Mouse (Mus musculus) Muller cell, postnatal 12 days (primary cell): ENCODE measurements around the gene Tcl1b5.
"Not testable (repeated sequence)": the region's sequence is repeated elsewhere in the genome, so short reads cannot be mapped to it uniquely, and the experiment has no call there.

ENCODE experiments used
- DNase-seq: peaks from one replicate; pipeline ENCODE4 v3.0.0-alpha.2; 2015; ENCODE audit errors: inconsistent ontology term

The Tcl1b5 gene

GRCm38 (mm10) chr12:105176044-105176443 lies at the start of gene Tcl1b5:
Gene Tcl1b5, plus strand, starts transcription at chr12:105176344.
- not testable (repeated sequence) for DNase-seq

DNA sequence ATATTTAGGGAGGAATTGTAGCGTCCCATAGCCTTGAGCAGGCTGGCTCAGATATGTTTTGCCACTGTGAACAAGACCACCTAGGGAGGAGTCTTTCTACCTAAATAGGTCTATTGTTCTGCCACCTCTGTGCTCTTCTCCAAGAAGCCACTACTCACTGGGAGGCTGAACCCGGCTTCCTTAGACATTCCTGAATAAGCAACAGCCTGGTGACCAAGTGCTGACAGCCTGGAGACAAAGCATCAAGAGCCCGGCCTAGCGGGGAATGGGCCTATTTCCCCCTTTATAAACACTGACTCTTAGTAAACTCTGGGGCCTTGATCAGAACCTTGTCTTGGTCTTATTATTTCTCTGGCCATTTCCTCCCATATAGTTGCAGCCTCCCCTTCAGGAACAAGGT lies 49.6 kb upstream of the Tcl1b5 start:
- DNase-seq, result no peak

- DNase-seq, result no peak
Measured at GRCm38 (mm10) chr12:105127607-105128006, 48.5 kb upstream of the Tcl1b5 start.

DNA sequence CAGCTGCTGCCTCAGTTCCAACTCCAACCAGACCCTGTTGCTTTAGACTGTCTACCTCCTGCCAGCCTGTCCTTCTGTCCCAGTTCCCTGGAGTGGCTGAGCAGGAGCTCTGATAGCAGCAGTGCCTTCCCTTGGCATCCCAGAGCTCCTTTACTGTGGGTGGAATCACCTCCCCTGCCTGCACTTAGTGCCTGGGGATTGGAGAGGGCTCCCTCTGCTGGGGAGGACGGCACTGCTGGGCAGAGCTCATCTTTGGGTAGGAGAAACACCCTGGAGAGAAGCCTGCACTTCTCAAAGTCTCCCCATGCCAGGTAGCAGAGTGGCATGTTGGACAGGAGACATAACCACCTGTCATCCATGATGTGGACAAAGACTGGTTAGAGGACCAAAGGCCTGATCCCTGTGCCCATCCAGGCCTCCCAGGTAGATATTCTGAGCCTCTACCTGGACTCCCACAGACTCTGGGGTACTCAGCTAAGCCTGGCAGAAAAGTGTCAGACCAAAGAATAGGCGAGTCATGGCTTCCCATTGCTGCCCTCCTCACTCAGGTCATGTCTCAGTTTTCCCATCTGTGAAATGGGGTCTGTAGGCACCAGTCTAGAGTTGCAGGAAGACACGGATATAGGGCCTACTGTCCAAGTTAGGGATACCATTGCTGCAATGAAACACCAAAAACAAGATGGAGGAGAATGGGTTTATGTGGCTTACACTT lies 46.5 kb upstream of the Tcl1b5 start:
- not testable (repeated sequence) for DNase-seq

DNA sequence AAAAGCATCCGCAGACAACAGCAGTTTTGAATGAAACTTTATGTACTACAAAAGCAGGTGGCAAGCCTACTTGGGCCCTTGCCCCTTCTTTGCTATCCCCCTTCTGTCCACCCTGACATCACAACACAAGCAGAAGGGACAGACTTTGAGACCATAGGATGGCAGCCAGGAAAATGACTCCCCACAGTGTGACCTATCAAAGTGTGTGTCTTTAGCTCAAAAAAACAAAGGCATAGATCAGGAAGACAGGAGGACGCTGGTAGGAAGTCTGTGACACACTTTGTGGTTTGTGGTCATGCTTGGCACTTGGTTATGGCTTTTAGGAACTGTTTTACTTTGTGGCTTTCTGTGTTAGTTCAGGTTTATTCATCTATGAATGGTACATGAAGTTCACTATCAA lies 42.0 kb upstream of the Tcl1b5 start:
- DNase-seq, result not testable (repeated sequence)

DNA sequence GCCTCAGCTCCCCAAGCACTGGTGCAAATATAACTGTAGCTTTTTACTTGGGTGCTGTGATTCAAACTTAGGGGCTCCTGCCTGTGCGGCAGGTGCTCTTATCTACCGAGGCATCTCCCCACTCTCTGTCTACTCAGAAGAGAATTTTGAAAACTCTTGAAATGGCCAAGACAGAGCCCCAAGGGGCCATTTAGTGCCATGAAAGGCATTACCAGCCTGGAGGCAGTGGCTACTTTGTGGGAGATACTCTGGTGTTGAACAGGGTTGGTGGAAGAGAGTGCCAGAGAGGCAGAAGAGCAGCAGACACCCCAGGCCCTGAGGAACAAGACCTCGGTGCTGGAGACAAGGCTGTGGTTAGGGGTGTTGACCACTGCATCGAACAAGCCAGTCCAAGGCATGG lies 41.3 kb upstream of the Tcl1b5 start:
- DNase-seq, result not testable (repeated sequence)

- not testable (repeated sequence) for DNase-seq
Measured at GRCm38 (mm10) chr12:105137729-105138128, 38.4 kb upstream of the Tcl1b5 start.

DNA sequence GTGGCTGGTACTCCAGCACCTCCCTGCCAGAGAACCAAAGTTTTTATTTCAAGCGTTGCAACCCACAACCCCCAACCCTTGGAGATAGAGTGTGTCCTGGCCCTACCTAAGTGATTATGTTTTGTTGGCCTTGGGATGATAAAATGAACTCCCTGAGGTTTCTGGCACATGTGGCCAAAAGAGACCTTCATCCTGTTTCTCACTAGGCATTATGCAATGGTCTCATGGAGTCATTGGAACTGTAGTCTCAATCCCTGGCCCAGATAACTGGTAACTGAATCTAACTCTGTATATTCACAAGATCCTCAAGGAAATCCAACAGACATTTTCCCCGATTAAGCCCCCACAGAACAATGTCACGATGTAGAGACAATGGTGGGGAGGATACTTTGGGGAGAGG lies 33.0 kb upstream of the Tcl1b5 start:
- DNase-seq, result no peak

DNA sequence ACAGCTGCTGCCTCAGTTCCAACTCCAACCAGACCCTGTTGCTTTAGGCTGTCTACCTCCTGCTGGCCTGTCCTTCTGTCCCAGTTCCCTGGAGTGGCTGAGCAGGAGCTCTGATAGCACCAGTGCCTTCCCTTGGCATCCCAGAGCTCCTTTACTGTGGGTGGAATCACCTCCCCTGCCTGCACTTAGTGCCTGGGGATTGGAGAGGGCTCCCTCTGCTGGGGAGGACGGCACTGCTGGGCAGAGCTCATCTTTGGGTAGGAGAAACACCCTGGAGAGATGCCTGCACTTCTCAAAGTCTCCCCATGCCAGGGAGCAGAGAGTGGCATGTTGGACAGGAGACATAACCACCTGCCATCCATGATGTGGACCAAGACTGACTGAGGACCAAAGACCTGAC lies 31.2 kb upstream of the Tcl1b5 start:
- not testable (repeated sequence) for DNase-seq

DNA sequence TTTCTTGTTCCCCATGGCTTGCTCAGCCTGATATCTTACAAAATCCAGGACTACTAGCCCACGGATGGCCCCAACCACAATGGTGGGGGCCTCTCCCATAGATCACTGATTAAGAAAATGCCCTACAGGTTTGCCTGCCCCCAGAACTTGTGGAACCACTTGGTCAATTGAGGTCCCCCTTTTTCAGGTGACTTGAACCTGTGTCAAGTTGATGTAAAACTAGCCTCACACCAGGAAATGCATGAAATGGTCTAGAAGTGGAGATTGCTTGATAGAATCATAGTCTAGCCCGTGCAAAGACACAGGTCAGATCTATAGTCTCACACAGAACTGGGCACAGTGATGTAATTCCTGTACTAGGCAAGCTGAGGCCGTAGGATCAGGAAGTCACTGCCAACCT lies 30.4 kb upstream of the Tcl1b5 start, which contains the start of gene Tcl1b2:
Gene Tcl1b2, plus strand, starts transcription at position 301 of the 400 bp plus-strand sequence.
- no peak for DNase-seq

GRCm38 (mm10) chr12:105155286-105155685 lies 20.9 kb upstream of the Tcl1b5 start:
- DNase-seq, result not testable (repeated sequence)

GRCm38 (mm10) chr12:105158842-105159241 lies 17.3 kb upstream of the Tcl1b5 start:
- no peak for DNase-seq

DNA sequence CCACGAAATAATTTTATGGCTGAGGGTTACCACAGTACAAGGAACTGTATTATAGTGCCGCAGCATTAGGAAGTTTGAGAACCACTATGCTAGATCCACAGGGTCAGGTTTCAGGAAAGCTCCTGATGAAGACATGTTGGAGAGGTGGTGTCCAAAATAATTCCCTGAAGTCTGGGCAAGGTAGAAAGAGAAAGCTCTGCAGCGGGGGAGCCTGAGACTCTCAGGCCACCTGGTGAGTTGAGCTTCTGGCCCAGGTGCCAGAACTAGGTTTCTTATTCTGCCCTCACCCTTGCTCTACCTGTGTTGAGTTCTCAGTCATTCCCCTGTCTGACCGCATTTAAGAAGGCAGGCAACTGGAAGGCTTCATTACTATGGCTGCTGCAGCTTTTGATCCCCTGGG lies 16.8 kb upstream of the Tcl1b5 start, which contains the start of gene Tcl1b1:
Gene Tcl1b1, plus strand, starts transcription at position 301 of the 400 bp plus-strand sequence.
- DNase-seq, result no peak

DNA sequence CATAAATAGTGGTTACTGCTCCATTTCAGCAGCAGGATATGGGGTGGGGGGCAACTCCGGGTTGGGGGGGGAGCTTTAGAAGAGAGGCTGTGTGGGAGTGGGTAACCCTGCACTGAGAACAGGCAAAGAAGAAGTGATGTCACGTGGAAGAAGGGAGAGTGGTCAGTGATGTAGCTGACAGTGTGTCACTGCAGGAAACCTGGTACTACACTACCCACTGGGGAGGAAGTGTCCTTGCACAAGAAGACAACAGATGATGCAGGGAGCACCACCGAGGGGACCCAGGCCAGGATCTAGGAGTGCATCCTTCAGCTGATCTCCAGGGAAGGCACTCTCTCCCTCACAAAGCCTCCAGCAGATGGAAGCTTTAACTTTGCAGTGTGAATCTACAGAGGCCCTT lies 9.4 kb upstream of the Tcl1b5 start:
- no peak for DNase-seq

DNA sequence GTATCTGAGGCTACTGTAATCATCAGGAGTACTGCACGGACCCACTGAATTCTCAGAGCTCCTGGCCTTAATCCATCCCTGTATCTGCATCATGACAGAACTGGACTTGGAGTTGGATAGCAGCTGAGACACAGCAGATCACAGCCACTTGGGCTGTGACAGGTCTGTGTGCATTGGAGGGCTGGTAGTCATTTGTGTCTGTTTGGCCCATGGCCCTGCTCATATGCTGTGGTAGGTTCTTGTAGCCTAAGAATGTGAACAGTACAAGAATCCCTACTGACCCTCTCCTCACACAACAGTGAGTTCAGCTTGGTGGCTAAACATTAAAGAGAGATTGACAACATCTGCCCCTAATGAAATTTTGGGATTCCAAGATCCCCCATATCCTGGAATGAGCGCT lies 2.8 kb upstream of the Tcl1b5 start:
- no peak for DNase-seq

- not testable (repeated sequence) for DNase-seq
Measured at GRCm38 (mm10) chr12:105174318-105174717, 1.8 kb upstream of the Tcl1b5 start.

GRCm38 (mm10) chr12:105181040-105181644 lies 5.0 kb downstream of the Tcl1b5 start:
- not testable (repeated sequence) for DNase-seq

DNA sequence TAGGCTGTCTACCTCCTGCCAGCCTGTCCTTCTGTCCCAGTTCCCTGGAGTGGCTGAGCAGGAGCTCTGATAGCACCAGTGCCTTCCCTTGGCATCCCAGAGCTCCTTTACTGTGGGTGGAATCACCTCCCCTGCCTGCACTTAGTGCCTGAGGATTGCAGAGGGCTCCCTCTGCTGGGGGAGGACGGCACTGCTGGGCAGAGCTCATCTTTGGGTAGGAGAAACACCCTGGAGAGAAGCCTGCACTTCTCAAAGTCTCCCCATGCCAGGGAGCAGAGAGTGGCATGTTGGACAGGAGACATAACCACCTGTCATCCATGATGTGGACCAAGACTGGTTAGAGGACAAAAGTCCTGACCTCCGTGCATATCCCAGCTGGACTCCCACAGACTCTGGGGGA lies 12.8 kb downstream of the Tcl1b5 start:
- not testable (repeated sequence) for DNase-seq

DNA sequence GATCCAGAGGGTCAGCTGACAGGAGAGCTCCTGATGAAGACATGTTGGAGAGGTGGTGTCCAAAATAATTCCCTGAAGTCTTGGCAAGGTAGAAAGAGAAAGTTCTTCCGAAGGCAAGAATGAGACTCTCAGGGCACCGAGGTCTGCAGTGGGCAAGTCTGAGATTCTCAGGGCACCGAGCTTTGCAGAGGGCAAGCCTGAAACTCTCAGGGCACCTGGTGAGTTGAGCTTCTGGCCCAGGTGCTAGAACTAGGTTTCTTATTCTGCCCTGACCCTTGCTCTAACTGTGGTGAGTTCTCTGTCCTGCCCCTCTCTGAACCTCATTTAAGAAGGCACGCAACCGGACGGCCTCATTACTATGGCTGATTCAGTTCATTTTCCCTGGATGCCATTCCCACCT lies 14.6 kb downstream of the Tcl1b5 start, which contains the start of gene Tcl1b3:
Gene Tcl1b3, plus strand, starts transcription at position 301 of the 400 bp plus-strand sequence.
- DNase-seq, result not testable (repeated sequence)

DNA sequence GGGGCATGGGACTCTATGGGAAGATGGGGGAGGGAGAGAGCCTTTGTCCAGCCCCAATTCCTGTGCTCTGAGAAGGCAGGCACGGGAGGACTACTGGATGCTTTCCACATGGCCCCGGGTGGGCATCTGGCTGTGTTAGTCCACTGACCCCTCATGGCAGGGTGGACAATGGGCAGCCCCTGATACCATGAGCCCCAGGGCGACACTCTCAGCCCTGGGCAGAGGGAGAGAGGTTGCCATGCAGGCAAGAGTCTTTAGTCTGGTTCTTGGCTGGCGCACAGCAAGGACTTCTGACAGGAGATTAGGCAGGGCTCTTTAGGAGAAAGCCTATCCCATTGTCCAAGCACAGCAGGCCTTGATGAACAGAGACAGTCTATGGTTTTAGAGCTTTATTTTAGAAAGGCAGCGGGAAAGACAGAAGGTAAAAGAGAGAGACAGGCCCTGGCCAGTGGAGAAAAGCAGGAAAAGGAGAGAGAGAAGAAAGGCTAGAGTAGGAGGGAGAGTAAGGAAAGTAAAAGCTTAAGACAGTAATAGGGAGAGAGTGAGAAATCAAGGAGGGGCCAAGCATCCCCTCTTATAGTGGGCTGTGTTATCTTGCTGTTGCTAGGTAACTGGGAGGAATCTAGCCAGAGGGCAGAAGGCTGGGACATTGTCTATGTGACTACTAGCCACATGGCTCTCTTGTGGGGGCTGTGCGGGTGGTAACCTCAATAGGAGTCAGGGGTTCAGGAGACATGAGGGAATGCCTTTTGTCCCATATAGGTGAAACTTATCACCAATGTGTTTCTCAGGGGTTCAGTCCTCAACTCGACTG lies 23.7 kb downstream of the Tcl1b5 start:
- not testable (repeated sequence) for DNase-seq

DNA sequence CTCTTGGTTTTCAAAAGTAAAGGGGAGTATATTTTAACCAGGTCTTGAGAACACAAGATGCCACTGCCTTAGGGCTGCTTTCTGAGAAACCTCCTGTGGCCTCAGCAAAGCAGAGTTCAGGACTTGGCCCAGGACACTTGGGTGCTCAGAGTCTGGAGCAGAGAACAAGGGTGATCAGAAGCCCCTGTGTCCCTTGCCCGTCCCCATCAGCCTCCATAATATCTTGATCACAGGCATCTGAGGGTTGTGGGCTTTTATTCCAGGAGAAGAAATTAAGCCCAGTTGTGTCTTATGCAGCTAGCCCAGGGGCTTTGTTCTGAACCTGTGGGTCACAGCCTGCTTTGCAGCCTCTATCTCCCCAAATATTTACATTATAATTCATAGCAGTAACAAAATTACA lies 25.5 kb downstream of the Tcl1b5 start, which contains the start of gene Tcl1b4:
Gene Tcl1b4, plus strand, starts transcription at position 301 of the 400 bp plus-strand sequence.
- not testable (repeated sequence) for DNase-seq

DNA sequence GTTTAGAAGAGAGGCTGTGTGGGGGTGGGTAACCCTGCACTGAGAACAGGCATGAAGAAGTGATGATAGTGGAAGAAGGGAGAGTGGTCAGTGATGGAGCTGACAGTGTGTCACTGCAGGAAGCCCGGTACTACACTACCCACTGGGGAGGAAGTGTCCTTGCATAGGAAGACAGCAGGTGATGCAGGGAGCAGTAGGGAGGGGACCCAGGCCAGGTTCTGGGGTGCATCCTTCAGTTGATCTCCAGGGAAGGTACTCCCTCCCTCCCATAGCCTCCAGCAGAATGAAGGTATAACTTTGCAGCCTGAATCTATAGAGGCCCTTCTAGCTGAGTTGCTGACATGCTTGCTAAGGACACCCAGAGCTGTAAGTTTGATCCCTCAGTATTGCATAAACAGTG lies 30.9 kb downstream of the Tcl1b5 start:
- DNase-seq, result no peak
